Mouse (Mus musculus) cerebellum, adult 2 months (tissue): ENCODE data around the gene Srgap3. TPM values are rescaled to one million over a fixed set of nuclear protein-coding genes. Genes with fewer than 3 reads are reported as not detected.

Experiments
- DNase-seq, 2 experiments: peaks; one replicate each; pipeline ENCODE4 v3.0.0; 2021
- H3K27ac ChIP-seq: fragments of 200-500 bp; 2 replicates; pipeline ENCODE4 v1.5.1; 2012; ENCODE audit warnings: low read length, control low read depth, inconsistent platforms; ENCODE audit not compliant: insufficient read depth
- H3K27me3 ChIP-seq: fragments of 200-500 bp; 2 replicates; pipeline ENCODE4 v1.6.1; 2012; ENCODE audit warnings: inconsistent platforms, mild to moderate bottlenecking, low read length, moderate library complexity; ENCODE audit not compliant: control insufficient read depth, insufficient read depth
- H3K4me1 ChIP-seq: fragments of 200-500 bp; 2 replicates; pipeline ENCODE4 v1.6.1; 2011; ENCODE audit warnings: low read length; ENCODE audit not compliant: control insufficient read depth, insufficient read depth
- H3K4me3 ChIP-seq: fragments of 200-500 bp; replicated peaks from 2 replicates; pipeline ENCODE3; 2011; ENCODE audit warnings: mild to moderate bottlenecking, low read depth, low read length, control low read depth; ENCODE audit not compliant: insufficient read depth
- CTCF ChIP-seq: fragments of 200-500 bp; IDR thresholded peaks from 2 replicates; pipeline ENCODE4 v1.5.1; 2011; ENCODE audit warnings: low read depth, mild to moderate bottlenecking, control low read depth, low read length, moderate library complexity, borderline replicate concordance; ENCODE audit not compliant: insufficient read depth
- POLR2A ChIP-seq: fragments of 200-500 bp; IDR thresholded peaks from 2 replicates; pipeline ENCODE4 v1.6.1; 2011; ENCODE audit warnings: low read length, control low read depth, borderline replicate concordance; ENCODE audit not compliant: insufficient read depth
- WGBS: fragments of 180-500 bp; shearing (Covaris S2); methylation state at CpG from one replicate; pipeline ENCODE4 v1.1.7; 2018; 5-methylcytosine and 5-hydroxymethylcytosine counted together
- polyA plus RNA-seq: library from polyadenylated mRNA; depleted of rRNA; stranded (reverse); fragments of >200 nt; gene quantifications from 2 replicates; pipeline ENCODE4 v1.2.3, GENCODE M21; 2012

The Srgap3 gene
- polyA plus RNA-seq, 1 experiment, result 99.2 TPM

DNA sequence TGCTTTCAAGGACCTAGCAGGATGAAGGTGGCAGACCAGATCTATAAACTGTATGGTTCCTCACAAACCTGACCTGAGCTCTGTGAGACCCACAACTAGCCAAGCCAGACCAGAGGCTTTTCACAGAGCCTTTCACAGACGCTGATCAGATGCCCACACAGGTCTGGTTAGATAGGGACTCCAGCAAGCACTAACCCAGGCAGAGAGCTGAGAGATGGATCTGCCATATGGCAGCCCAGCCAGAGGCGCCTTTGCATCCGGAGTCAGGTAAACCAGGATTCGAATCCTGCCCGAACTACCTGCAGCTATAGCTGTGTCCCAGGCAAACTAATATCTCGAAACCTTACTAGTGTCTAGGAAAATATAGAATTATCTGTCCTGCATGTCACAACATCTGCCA lies 121.4 kb downstream of the Srgap3 start:
- TF ChIP-seq CTCF (no peak), POLR2A (no peak)
- 36% methylated on average over 6 of the region's 6 CpGs for WGBS
- H3K27ac ChIP-seq, result no peak overlapping the region
- peaks cover 69% of the 10 kb centered on the region for H3K4me1 ChIP-seq
- DNase-seq, result peak in 1 of 2 experiments; percentile 65
- H3K27me3 ChIP-seq, result no peaks in the 10 kb centered on the region
- H3K4me3 ChIP-seq, result no peak overlapping the region

DNA sequence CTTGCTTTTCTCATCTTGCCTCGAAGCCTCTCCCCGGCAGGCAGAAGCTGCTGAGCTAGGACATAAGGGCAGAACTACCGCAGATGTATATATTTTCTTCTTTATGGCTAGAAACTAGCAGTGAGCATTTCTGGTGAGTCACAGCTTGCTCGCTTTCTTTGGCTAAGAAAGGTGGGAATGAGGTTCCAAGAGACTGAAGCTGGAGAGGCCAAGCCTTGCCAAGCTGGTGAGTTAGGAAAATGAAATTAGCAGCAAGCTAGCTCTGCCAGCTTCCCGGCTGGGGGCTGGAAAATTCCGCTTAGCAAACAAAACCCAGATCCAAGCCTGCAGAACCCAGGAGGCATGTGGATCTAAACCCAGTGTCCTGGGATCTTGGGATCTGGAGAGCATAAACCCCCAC lies 124.0 kb downstream of the Srgap3 start:
- H3K27ac ChIP-seq, result peak overlapping the region; percentile 92
- TF ChIP-seq POLR2A (no peak), CTCF (no peak)
- no peaks in the 10 kb centered on the region for H3K27me3 ChIP-seq
- H3K4me1 ChIP-seq, result peaks cover 68% of the 10 kb centered on the region
- H3K4me3 ChIP-seq, result no peak overlapping the region
- 5% methylated on average over 6 of the region's 6 CpGs for WGBS
- peak; percentile 94 to 98 for DNase-seq

- H3K4me1 ChIP-seq, result peaks cover 65% of the 10 kb centered on the region
- DNase-seq, result peak in 1 of 2 experiments; percentile 55
- H3K27me3 ChIP-seq, result no peaks in the 10 kb centered on the region
- H3K4me3 ChIP-seq, result no peak overlapping the region
- WGBS, result 24% methylated on average over 8 of the region's 8 CpGs
- H3K27ac ChIP-seq, result peak overlapping the region; percentile 86
- TF ChIP-seq POLR2A (no peak), CTCF (no peak)
Observed at GRCm38 (mm10) chr6:112820298-112820992, 126.6 kb downstream of the Srgap3 start.

DNA sequence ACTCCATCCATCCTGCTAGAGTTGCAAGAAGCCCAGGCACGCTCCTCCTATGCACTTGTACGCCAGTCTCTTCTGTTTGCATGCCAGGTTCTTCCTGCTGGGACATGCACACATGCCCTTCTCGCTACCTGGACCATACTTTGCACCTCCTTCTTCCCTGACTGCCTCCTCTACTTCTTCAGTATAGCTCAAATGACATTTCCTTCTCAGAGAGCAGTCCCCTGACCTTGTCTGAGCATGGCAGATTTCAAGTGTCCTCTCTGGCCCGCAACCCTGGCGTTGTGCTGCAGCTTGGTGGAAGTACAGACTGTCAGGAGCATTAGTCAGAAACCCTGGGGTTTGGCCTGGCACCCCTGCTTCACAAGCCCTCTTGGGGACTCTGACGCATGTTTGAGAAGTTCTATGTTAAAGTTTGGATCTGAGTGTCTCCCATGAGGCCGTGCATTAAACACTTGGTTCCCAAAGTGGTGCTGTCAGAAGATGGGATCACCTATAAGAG lies 128.6 kb downstream of the Srgap3 start:
- DNase-seq, result peak; percentile 58 to 60
- no peaks in the 10 kb centered on the region for H3K27me3 ChIP-seq
- H3K27ac ChIP-seq, result peak overlapping the region; percentile 41; the same call in 1 of the 2 replicates
- WGBS, result 30% methylated on average over 7 of the region's 7 CpGs
- no peak for TF ChIP-seq CTCF
- TF ChIP-seq POLR2A, result no peak
- H3K4me1 ChIP-seq, result peaks cover 60% of the 10 kb centered on the region
- H3K4me3 ChIP-seq, result no peak overlapping the region

DNA sequence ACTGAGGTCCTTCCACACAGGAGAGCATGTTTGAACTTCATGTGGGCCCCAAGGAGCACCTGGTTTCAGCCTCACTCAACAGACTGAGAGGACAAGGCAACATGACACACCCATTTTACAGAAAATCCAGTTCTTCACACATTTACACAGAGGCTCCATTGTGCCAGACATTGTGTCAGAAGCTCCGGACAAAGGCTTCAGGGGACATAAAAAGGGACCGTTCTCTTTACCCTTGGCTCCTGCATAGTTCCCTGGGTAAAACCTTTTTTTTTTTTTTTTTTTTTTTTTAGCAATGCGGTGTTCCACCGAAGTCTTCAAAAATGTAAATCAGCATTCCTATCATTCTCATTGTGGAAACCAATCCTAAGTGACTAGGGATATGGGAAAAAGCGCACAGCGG lies 131.5 kb downstream of the Srgap3 start:
- TF ChIP-seq POLR2A, result no peak
- no peak for TF ChIP-seq CTCF
- Histone ChIP-seq H3K27ac (no peak overlapping the region), H3K4me1 (peaks cover 35% of the 10 kb centered on the region), H3K4me3 (no peak overlapping the region), H3K27me3 (no peaks in the 10 kb centered on the region)
- 78% methylated on average over 6 of the region's 6 CpGs for WGBS
- DNase-seq, result no peak

- no peak for DNase-seq
- Histone ChIP-seq H3K4me1 (peaks cover 35% of the 10 kb centered on the region), H3K4me3 (no peak overlapping the region), H3K27me3 (no peaks in the 10 kb centered on the region), H3K27ac (peak overlapping the region; percentile 46; the same call in 1 of the 2 replicates)
- 49% methylated on average over 5 of the region's 5 CpGs for WGBS
- TF ChIP-seq POLR2A (no peak), CTCF (no peak)
Observed at GRCm38 (mm10) chr6:112814525-112815086, 132.5 kb downstream of the Srgap3 start.

DNA sequence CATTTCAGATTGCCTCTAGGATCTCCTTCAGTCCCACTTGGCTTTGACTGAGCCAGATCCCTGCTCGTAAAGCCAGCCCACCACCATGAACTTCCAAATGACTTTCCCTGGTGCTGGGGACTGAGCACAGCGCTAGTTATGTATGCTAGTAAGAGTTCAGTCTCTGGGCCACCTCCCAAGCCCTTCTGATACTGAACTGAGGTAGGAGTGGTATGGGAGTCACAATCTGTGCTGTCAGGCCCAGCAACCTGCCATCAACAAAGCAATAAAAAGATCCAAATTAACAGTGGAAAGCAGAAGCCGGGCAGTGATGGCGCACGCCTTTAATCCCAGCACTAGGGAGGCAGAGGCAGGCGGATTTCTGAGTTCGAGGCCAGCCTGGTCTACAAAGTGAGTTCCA lies 134.2 kb downstream of the Srgap3 start:
- Histone ChIP-seq H3K27ac (no peak overlapping the region), H3K27me3 (no peaks in the 10 kb centered on the region)

GRCm38 (mm10) chr6:112810521-112810830 lies 136.6 kb downstream of the Srgap3 start:
- peak overlapping the region; percentile 62 for H3K27ac ChIP-seq
- no peaks in the 10 kb centered on the region for H3K27me3 ChIP-seq
- peaks cover 30% of the 10 kb centered on the region for H3K4me1 ChIP-seq
- TF ChIP-seq POLR2A, result no peak
- TF ChIP-seq CTCF, result no peak
- H3K4me3 ChIP-seq, result no peak overlapping the region
- whole genome bisulfite sequencing, result 63% methylated on average over 4 of the region's 4 CpGs
- no peak for DNase-seq

More for the DNA sequence above, 134.2 kb downstream of the Srgap3 start:
- Histone ChIP-seq H3K4me3 (no peak overlapping the region), H3K4me1 (peaks cover 32% of the 10 kb centered on the region)
- DNase-seq, result no peak
- no peak for TF ChIP-seq POLR2A
- no peak for TF ChIP-seq CTCF
- 92% methylated on average over 7 of the region's 7 CpGs for WGBS
